Mouse (Mus musculus) cortical plate, adult 2 months (tissue): ENCODE measurements around the gene Csmd2.

Experiments
- CTCF ChIP-seq: fragments of 200-500 bp; IDR thresholded peaks from 2 replicates; pipeline ENCODE4 v1.5.1; 2011; ENCODE audit warnings: mild to moderate bottlenecking, control low read depth, low read length; ENCODE audit not compliant: insufficient read depth; ENCODE audit errors: extremely low read depth
- POLR2A ChIP-seq: fragments of 200-500 bp; IDR thresholded peaks from 2 replicates; pipeline ENCODE4 v1.6.1; 2011; ENCODE audit warnings: mild to moderate bottlenecking, low read length, control low read depth; ENCODE audit not compliant: insufficient read depth; ENCODE audit errors: extremely low read depth

GRCm38 (mm10) chr4:128325511-128325910, 337.9 kb downstream of the Csmd2 start:
- TF ChIP-seq CTCF: no peak
- TF ChIP-seq POLR2A: no peak
